Mouse (Mus musculus) retina, postnatal 7 days (tissue): Measurements from ENCODE around the gene Ntsr1.

Experiments used
- DNase-seq: peaks from one replicate; pipeline ENCODE4 v3.0.0-alpha.2; 2012; ENCODE audit warnings: low read depth, low spot score

Ntsr1 gene

DNA sequence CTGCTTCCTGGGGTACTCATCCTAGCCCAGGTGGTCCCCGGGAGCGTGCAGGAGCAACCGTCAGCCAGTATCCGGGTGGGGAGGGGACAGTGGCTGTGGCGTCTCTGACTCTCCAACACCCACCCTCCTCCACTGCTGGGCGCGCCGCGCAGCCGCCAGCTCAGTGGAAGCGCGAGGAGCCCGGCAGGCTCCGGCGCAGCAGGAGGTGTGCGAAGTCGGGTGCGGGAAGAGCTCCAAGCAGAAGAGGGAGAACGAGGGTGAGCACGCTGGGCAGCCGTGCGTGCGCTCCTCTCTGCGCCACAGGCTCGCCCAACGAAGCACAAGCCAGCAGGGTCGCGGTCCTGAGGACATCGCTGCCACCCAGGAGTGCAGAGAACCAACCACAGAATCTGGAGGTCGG is at the start of gene Ntsr1:
TSS of gene Ntsr1 (plus strand) at position 236 of the 400 bp plus-strand sequence.
- peak; percentile 20 for DNase-seq

DNA sequence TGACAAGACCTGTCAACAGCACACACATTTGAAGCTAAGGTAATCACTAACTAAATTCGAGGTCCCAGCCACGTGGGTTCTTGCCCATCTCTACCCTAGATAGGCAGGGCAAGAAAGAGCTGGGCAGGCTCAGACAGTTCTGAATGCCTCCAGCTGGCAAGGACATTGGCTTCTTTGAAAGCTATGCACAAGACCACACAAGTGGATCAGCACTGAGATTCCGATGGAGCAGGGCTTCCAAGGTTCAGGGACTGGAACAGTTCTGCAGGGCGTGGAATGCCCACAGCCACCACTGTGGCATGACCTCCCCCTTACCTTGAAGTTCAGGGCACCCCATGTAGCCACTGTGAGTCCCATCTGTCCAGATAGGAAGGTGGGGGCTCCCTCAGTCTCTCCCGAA is 49.2 kb upstream of the Ntsr1 start:
- no peak for DNase-seq

DNA sequence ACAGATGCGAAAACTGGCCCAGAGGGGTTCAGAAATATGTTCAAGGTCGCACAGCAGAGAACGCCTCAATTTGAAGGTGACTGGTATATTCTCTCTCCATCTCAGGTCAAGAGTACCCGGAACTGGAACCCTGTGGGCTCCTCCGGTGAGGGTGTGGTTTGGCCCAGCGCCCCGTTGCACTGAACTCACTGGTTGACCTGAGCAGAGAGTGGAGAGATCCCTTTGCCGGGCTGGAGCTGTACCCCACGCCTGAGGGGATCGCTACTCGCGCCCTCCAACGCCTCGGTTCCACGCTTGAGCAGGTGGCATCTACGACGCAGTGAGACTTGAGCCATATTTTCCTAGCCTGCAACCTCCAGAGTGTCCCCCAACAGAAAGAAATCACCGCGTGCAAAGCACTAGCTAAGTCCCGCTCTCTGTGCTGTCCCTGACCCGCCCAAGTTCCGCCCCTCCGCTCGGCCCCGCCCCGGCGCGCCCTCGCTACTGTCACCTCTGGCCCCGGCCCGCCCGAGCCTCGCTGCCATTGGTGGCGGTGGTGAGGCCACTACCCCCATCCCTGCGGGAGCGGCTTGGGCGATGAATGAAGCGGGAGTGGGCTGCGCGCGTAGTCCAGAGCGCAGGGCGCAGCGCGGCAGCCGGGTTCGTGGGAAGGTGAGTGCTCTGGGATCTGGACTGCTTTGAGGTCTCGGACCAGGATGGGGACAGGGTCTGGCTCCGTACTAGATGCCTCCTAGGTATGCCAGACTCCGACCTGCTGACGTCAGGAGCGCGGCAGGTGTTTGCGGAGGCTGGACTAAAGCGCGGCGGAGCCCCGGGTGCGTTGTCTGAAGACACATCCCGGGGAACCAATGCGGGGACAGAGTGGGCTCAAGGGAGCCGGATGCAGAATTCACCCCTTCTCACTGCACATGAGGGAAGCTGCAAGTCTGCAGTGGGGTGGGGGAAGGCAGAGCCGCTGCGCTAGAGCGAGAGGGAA is 43.8 kb upstream of the Ntsr1 start, which contains the start of gene Slco4a1:
TSS of gene Slco4a1 (plus strand) at position 523 of the 976 bp plus-strand sequence.
- peak; percentile 87 for DNase-seq

DNA sequence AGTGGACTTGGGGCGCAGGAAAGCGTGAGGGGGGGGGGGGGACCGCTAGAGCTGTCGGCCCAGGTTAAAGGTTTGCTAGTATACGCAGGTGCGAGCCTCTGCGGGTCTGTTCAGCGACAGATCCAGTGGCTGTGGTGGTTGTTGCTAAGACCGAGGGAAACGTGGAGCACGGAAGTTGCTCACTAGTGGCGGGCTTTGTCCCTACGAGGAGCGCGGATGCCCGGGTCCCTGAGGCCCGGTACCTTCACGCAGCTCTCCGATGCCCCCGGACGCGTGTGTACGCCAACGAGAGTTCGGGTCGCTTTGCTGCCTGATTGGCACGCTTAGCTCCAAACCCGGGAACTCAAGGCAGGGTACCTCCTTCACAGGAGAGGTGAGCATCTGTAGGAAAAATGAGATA is 43.1 kb upstream of the Ntsr1 start:
- no peak for DNase-seq

DNA sequence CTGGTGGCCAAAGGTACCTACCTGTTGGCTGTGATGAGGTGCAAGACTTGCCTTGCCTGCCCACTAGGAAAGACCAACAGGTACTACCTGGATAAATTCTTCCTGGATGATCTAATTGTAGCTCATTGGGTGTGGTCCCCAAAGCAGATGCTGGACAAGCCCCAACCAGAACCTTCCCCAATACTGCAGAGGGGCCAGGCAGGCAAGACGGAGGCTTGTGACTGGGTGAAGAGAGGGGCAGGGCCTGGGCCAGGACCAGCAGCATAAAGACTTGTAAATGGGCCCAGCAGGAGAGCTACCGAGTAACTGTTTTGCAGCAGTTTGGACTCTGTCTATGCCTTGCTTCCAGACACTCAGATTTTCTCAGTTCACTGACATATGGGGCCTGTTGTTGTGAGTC is 42.1 kb upstream of the Ntsr1 start:
- no peak for DNase-seq

DNA sequence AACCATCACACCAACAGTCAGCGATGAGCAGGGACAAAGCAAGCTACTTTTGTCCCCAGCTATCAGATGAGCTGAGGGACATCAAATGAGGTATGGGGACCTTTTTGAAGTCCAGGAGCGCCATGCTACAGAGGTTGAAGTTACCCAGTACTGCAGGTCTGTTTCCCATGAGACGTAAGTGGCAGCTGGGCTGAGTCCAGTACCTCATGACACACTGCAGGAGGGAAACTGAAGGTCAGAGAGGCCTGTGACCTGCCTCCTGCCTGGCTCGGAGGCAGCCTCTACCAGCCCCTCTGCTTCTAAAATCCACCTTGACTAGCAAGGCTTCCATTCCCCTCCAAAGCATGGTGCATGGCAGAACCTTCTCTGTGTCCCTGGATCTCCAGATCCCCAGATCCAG is 40.3 kb upstream of the Ntsr1 start:
- DNase-seq, result no peak

DNA sequence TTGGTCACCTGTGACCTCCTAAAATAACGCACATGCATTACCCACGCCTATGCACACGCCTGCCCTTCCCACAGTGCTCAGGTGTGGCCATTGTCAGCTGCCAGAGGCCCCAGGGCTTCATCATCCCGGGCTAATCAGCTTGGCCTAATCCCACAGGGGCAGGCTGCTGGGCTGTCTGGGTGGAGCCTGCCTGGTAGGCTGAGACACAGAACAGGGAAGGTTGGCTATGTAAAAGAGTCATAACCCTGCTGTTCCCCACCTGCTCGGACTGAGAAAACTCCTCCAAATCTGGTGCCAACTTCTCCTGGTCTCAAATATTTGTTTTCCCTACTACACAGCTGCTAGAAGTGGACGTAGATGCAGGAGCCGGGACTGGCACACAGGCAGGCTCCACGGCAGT is 39.0 kb upstream of the Ntsr1 start:
- DNase-seq, result peak; percentile 73

DNA sequence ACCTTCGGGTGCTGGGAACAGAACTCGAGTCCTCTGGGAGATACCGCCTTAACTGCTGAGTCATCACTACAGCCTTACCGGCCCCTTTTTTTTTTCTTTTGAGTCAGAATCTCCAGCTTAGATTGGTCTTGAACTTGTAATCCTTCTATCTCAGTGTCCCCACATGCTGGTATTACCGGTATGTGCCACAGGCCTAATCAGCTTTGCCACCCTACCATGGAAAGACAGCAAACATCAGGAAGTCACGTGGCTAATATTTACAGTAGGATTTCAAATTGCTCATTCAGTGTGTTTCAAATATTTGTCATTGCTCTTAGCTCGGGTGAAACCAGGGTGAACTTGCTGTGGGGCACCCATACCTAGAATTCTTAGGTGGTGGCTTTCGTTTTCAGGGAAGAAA is 37.2 kb upstream of the Ntsr1 start:
- DNase-seq, result no peak

DNA sequence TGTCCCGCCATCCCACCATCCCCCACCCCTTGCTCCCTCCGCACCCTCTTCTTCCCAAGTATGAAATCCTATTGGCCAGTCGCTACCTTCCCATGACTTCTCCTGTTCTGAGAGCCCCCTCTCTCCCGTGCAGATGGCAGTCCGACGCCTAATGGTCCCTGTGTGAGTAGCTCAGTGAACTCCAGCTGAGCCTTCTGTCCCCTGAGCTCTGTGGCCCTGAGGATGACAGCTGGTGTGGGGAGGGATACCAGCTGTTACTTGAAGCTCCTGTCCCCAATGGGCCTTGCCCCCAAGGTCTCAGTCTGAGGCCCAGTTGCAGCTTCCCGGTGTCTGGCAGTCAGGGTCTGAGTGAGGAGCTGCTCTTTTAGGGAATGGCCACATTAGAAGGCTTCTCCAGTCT is 33.3 kb upstream of the Ntsr1 start:
- no peak for DNase-seq

DNA sequence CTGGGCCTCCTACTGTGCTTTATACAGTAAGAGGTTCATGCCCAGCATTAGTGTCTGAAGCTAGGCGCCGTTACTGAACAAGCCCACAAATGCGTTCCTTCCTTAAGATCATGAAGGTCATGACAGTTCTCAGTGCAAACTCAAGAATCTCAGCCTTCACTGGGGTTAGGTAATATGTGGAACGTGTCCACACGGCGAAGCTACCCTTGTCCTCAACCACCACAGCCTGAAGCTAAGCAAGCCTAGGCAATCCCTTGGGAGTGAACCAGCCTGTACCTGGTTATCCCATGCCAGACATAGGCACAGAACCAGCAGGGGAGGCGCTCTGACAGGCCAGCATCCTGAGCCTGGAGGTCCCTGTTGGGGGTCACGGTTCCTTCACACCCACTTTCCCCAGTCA is 30.9 kb upstream of the Ntsr1 start:
- no peak for DNase-seq

DNA sequence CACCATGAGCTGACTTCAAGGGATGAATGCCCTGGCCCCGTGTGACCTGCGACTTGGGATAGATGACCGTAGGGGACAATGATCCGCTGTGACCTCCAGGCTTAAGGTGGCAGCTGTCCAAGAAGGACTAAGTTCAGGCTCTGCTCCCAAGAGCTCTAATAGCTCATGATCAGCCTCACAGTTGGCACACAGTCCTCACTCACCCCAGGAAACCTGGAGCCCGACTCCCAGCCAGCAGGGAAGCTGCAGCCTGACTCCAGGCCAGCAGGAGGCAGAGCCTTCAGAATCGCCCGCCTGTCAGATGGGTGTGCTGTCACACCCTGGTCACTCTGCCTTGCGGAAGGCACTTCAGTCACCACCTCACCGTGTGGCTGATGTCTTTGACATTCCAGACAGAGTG is 30.0 kb upstream of the Ntsr1 start:
- peak; percentile 65 for DNase-seq

DNA sequence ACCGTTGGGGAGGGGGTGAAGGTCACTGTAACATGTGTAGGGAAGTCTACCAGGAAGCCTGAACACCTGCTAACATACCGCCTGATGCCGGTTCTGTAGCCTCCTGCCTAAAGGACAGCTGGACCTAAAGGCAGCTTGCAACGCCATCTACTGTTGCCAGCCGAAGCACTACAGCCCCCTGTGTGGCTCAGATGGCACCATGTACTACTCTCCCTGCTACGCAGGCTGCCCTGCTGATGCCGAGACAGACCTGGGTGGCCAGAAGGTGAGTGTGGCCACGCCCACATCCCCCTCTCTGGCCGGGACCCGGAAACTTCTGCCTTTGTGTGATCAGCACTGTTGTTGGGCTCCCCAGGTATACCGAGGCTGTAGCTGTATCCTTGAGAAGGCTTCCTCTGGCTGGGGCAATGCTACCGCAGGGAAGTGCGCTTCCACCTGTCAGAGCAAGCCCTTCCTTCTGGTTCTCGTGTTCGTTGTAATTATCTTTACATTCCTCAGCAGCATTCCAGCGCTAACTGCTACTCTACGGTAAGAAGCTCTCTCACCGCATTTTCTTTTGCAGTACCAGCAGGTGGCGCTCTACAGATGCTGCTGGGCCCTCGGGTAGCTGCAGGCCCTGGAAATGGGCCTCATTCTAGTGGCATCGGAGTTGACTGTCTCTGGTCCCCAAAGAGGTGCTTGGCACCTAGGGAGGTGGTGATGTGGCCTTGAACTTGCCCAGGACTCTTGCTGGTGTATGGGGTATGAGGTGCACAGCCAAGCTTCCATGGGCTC is 27.3 kb upstream of the Ntsr1 start:
- DNase-seq, result no peak

DNA sequence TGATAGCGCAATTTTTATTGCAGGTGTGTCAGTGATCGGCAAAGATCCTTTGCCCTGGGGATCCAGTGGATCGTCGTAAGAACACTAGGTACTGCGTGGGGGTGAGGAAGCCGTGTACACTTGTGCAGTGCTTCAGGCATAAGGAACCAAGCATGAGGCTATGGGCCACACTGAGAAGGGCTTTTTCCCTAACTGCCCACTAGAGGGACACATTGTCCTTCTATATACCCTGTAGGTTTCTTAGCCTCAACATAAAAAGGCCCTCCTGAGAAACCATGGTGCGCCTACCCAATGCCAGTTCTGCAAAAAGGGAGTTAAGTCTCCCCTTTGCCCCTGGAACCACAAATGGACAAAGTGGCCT is 26.7 kb upstream of the Ntsr1 start:
- DNase-seq, result peak; percentile 68

DNA sequence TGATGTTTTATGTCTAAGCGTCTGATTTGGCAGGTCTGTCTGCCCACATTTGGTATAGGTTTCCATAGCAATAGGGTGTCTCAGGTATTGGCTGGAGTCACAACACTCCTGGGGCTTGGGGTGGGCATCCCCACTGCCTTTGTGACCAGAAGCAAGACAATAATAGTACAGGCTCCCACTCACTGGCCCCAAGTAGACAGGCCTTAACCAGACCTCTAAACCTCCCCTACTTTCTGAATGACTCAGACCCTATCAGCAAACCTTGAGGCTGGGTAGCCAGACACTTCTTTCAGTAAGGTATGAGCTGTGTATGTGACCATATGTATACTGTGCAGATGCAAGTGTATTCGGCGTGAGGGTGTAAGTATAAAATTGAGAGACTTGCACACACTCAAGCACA is 24.9 kb upstream of the Ntsr1 start:
- no peak for DNase-seq

DNA sequence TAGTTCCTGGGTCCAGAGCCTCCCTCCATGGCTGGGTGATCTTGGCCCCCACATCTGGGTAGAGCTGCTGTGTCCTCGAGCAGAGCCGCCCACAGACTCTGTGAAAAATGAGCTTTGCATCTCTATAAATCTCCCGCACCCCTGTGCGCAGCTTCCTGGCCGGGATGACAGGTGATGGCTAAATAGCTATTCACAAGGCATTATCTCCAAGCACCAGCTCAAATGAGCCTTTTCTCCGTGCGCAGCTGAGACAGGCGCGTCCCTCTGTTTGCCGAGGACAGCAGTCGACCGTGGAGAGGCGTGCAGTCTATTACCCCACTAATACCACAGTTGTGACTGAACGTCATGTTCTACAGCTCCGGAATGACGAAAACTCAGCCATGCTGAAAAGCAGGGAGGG is 17.5 kb upstream of the Ntsr1 start:
- DNase-seq, result no peak

DNA sequence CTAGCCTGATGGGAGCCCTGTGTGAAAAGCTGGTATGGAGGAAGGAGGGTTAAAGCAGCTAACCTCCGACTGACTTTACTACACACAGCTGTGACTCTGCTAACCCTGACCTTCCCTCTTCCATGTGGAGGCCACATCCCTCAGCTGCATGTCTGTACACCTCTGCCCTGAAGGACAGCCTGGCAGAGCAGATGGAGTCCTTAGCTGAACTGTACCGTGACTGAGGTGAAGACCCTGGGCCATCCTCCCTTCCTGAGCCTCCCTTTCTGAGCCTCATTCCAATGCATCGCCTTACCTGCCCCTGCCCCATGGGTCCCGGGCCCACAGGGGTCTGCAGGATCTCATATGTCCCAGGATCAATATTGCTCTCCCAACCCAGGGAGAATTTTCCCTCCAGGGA is 14.9 kb upstream of the Ntsr1 start:
- no peak for DNase-seq

DNA sequence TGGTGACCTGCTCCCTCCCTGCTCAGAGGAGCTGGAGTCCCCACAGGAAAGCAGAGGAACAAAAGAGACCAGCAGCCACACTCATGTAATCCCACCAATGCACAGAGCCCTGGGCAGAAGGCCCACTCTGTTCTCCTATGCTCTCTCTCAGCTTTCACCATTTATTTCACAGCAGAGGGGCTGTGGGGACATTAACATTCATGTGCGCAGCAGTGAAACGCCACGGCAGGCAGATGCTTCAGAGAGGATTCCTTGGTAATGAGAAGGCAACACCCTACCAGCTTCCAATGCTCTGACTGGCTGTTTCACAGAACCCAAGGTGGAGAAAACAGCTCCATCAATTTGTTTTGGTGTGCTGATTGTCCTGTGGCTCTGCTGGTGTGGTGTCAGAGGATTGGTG is 14.5 kb upstream of the Ntsr1 start:
- DNase-seq, result no peak

DNA sequence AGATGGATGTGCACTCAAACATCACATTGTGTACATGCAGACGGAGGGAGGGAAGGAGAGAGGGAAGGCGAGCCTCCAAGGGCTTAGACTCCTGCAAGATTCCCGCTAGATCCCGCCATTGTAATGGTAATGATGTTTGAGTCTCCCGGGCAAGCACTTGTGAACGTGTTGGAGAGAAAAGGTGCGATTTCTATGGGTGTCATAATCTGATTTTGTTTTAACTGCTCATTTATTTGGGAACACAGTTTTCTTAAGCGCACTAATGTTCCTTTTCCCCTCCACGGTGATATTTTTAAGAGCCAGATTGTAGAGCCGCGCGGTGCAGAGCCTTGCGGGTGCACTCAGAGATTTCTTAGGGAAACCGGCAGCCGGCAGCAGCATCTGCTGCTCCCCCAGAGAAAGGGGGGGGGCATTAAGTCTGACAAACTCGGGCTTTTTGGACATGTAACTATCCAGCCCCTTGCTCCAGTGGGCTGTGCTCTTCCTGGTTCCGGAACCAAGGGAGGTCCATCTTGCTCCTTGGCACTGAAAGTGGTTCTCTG is 11.5 kb upstream of the Ntsr1 start:
- DNase-seq, result no peak

DNA sequence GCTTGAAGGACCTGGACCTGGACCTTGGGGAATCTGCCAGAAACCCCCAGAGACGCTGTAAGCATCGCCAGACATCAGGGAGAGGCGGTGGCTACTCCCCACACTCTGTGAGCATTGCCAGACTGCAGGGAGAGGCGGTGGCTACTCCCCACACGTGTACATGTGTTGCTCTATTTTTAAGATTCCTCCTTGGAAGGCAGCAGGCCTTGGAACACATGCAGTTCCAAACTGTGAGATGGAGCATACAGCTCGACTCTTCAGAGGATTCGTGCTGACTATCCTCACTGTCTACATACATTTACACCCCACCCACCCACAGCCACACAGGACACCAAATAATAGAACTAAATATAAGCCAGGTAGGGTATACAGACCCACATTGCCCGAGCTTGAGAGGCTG is 3.9 kb upstream of the Ntsr1 start:
- no peak for DNase-seq

DNA sequence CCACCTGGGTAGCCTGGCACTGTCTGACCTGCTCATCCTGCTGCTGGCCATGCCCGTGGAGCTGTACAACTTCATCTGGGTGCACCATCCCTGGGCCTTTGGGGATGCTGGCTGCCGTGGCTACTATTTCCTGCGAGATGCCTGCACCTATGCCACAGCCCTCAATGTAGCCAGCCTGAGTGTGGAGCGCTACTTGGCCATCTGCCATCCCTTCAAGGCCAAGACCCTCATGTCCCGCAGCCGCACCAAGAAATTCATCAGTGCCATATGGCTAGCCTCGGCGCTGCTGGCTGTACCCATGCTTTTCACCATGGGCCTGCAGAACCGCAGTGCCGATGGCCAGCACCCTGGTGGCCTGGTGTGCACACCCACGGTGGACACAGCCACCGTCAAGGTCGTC is 950 bp downstream of the Ntsr1 start:
- DNase-seq, result no peak

DNA sequence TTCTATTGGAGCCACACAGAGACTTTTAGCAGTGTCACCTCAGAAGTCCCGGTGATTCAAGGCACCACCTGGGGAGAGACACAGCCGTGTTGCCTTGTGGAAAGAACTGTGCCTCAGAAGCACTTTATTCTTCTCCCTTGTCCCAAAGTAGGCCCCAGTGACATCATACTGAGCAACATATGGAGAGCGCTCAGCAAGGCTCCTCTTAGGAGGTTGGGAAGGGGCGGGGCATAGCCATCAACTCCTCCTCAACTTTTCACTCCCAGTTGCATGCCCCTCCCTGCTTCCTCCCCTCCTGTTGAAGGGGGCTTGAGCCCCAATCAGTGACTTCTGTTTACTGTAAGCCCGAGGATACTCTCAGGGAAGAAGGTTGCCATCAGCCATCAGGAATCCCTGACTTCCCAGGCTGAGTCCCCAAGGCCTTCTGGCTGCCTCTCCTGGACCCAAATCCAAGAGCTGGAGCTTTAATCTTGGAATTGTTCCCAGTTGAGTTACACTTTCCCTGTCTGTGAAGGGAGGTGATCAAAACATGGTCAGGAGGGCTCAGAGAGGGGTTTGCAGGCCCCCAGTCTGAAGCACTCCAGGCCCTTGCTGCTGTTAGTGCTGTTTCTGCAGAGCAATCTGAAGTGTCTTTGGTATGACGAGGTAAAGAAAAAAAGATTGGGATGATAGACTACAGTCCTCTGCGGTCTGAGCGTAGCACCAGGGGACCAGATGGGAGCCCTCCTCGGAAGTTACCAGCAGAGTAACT is 1.6 kb downstream of the Ntsr1 start:
- DNase-seq, result no peak

DNA sequence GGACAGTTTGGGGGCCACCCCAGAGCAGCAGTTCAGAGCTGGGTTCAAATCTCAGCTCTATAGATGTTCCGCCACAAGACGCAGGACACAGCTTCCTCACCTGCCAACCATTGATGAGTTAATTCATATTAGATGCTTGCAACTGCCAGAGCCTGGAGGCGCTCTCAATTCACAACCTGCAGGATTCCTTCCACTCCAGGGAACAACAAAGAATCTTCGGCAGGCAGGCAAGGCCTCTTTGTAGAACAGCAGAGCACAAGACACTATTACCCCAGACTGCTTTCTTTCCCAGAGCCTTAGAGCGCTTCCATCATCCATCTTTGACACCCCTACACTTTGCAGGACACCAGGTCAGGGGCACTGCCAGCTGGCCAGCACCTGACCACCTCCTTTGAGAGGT is 6.5 kb downstream of the Ntsr1 start:
- DNase-seq, result no peak
